In the genomic region with DNA sequence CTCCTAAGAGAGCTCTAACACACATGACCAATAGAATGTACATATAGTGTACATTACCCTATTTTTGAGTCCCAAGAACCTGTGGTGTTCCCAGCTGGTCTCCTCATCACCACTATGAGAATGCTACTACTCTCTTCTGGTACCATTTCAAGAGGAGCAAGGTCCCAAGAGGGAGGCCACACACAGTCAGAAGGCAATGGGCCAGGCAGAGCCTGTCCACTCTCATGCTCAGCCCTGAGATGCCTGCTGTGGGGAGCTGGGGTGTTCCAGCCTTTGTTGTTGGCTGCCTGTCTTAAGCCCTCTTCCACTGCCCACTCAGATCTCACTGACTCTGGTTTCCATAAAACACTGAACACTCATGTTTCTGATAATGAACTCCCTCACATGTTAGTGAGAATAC, we compare ENCODE assay signal across 21 mouse cellular contexts.
A peak's percentile ranks its signal among the peaks of the same experiment; 100 is the strongest.
DNase-seq lines count a peak whose midpoint lies in the region; ATAC-seq lines count a peak whose summit lies in the region.
"Had no signal": no experiment of that assay in that cellular context is flagged by ENCODE, and none has a peak within 500 bp of the region (broad histone marks: within the 10 kb centered on the region; RNA-seq: fewer than 3 reads in every experiment).

No protein-coding gene starts in this region.

- H3K27ac ChIP-seq in midbrain, embryonic 11.5 days (ENCODE audit: low read depth, low read length), result no peak overlapping the region
- no peak overlapping the region for H3K27ac ChIP-seq in midbrain, embryonic 14.5 days (replicated peaks; ENCODE audit: low read depth, low read length)
- H3K27ac ChIP-seq: embryonic facial prominence, embryonic 12.5 days; forebrain, embryonic 13.5 days; forebrain, embryonic 15.5 days had no signal

- H3K36me3 ChIP-seq in midbrain, embryonic 11.5 days (ENCODE audit: control insufficient read depth, insufficient read depth, low read length), result no peaks in the 10 kb centered on the region
- H3K36me3 ChIP-seq in midbrain, embryonic 14.5 days (ENCODE audit: control insufficient read depth, insufficient read depth, low read length), result no peaks in the 10 kb centered on the region
- H3K36me3 ChIP-seq: embryonic facial prominence, embryonic 10.5 days; embryonic facial prominence, embryonic 12.5 days; forebrain, embryonic 15.5 days had no signal

- no peaks in the 10 kb centered on the region for H3K9me3 ChIP-seq in midbrain, embryonic 11.5 days (ENCODE audit: control insufficient read depth, low read length)
- H3K9me3 ChIP-seq in midbrain, embryonic 14.5 days (ENCODE audit: control insufficient read depth, low read length), result no peaks in the 10 kb centered on the region
- H3K9me3 ChIP-seq: embryonic facial prominence, embryonic 10.5 days; embryonic facial prominence, embryonic 12.5 days; forebrain, embryonic 13.5 days; forebrain, embryonic 15.5 days had no signal

- no peak overlapping the region for H3K4me2 ChIP-seq in midbrain, embryonic 11.5 days
- no peak overlapping the region for H3K4me2 ChIP-seq in midbrain, embryonic 14.5 days (ENCODE audit: low read length)
- H3K4me2 ChIP-seq: embryonic facial prominence, embryonic 12.5 days; forebrain, embryonic 13.5 days; forebrain, embryonic 15.5 days had no signal

- no peaks in the 10 kb centered on the region for H3K27me3 ChIP-seq in midbrain, embryonic 11.5 days (ENCODE audit: control insufficient read depth, insufficient read depth, low read length)
- no peaks in the 10 kb centered on the region for H3K27me3 ChIP-seq in midbrain, embryonic 14.5 days (ENCODE audit: control insufficient read depth, insufficient read depth, low read length)
- H3K27me3 ChIP-seq: embryonic facial prominence, embryonic 12.5 days; forebrain, embryonic 13.5 days; forebrain, embryonic 15.5 days had no signal

- intact Hi-C loops in left cerebral cortex, postnatal 4 days (cut with DNase I), result no loop called here

- no peak overlapping the region for H3K9ac ChIP-seq in midbrain, embryonic 11.5 days (ENCODE audit: low read length)
- no peak overlapping the region for H3K9ac ChIP-seq in midbrain, embryonic 14.5 days (replicated peaks; ENCODE audit: low read length)
- H3K9ac ChIP-seq: embryonic facial prominence, embryonic 12.5 days; forebrain, embryonic 13.5 days; forebrain, embryonic 15.5 days had no signal

- H3K4me3 ChIP-seq in midbrain, embryonic 11.5 days (ENCODE audit: low read depth, low read length), result no peak overlapping the region
- H3K4me3 ChIP-seq in midbrain, embryonic 14.5 days (replicated peaks; ENCODE audit: low read depth, low read length), result no peak overlapping the region
- H3K4me3 ChIP-seq: embryonic facial prominence, embryonic 10.5 days; embryonic facial prominence, embryonic 12.5 days; forebrain, embryonic 13.5 days; forebrain, embryonic 15.5 days had no signal

- H3K4me1 ChIP-seq in midbrain, embryonic 11.5 days (ENCODE audit: control insufficient read depth, insufficient read depth, low read length), result no peaks in the 10 kb centered on the region
- no peaks in the 10 kb centered on the region for H3K4me1 ChIP-seq in midbrain, embryonic 14.5 days (ENCODE audit: control insufficient read depth, insufficient read depth, low read length)

- no peak for ATAC-seq in midbrain, embryonic 11.5 days (ENCODE audit: low FRiP score)
- ATAC-seq in midbrain, embryonic 14.5 days (ENCODE audit: low FRiP score, low TSS enrichment), result no peak
- ATAC-seq: activated CD4-positive, CD25-positive, alpha-beta regulatory T cell, adult 4 months; forebrain, embryonic 13.5 days; forebrain, embryonic 15.5 days; Patski had no signal

- DNase-seq in heart, postnatal 4 days, result peak; percentile 33
- DNase-seq in heart, adult 11 months, result no peak
- DNase-seq in left cerebral cortex, postnatal 4 days, result peak; percentile 55
- DNase-seq in left cerebral cortex, adult 9 months (ENCODE audit: low spot score in 2 of 2), result no peak
- peak; percentile 64 for DNase-seq in midbrain, embryonic 11.5 days (ENCODE audit: low spot score, missing footprints)
- no peak for DNase-seq in midbrain, embryonic 14.5 days
- DNase-seq in NIH3T3 (ENCODE audit: low read depth), result peak; percentile 4
- no peak for DNase-seq in urinary bladder, postnatal 25 days (ENCODE audit: low spot score)
- DNase-seq: adrenal gland, adult 8-10 months; adrenal gland, postnatal 14 days; adrenal gland, postnatal 36 days; cerebellum, adult 11-12 months; cerebellum, adult 2 months; cerebellum, adult 9-10 months; cerebellum, postnatal 25 days had no signal

Comparison
In these comparisons a context has a peak if more than half of its experiments do, and no peak if none do; other contexts are left out.
1. DNase-seq: peak in heart, postnatal 4 days (single experiment), left cerebral cortex, postnatal 4 days (single experiment), midbrain, embryonic 11.5 days (single experiment) and NIH3T3 (single experiment); none in heart, adult 11 months (single experiment), left cerebral cortex, adult 9 months (0 of 2), midbrain, embryonic 14.5 days (single experiment) and urinary bladder, postnatal 25 days (single experiment).